Mouse (Mus musculus): ENCODE data around the gene Arhgap15.

Gene Arhgap15

DNA sequence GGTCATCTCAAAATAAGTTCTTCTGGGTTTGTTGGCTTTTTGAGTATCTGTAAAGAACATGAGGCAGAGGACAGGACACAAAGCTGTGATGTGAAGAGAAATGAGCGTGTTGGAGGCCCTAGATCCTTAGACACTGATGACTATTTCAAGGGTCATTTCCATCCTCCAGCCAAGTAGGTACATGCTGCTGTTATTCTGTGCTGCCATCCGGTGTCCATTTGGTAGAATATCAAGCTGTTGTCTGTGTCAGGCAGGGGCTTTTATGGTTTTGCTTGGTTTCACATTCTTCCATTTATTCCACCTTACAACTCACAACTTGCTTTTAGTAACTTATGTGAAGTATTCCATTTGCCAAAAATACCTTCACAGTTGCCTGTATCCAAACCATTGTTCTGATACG lies 102.6 kb downstream of the Arhgap15 start:
- CTCF ChIA-PET, result interaction anchor here in 3 of 4 experiments (0.6 to 1.4 kb wide), 9 partner anchors 51 to 1108 kb away, joined by 3 to 14 read pairs (median 4); no protein-coding TSS in a partner anchor
- POLR2A ChIA-PET, result interaction anchor here in 2 of 4 experiments (0.6 to 0.8 kb wide), 2 partner anchors 948 to 1589 kb away, joined by 6 read pairs; no protein-coding TSS in a partner anchor

DNA sequence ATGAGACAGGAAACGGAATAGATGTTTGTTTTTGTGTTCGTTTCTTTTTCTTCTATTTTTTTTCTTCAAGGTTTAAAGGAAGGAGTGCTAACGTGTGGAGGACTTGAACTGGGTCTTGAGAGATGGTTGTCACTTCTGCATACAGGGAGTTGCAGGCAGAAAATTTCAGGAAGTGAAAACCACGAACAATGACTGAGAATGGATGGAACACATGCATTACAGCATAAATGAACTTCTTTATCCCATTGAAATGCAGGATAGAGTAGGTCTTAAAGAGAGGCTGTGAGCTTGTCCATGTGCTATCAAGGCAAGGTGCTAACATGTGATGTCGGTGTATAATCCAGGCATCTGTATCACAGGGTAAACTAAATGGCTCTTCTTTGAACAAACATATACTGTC lies 114.1 kb downstream of the Arhgap15 start:
- POLR2A ChIA-PET, result no interaction called here
- CTCF ChIA-PET, result no interaction called here

DNA sequence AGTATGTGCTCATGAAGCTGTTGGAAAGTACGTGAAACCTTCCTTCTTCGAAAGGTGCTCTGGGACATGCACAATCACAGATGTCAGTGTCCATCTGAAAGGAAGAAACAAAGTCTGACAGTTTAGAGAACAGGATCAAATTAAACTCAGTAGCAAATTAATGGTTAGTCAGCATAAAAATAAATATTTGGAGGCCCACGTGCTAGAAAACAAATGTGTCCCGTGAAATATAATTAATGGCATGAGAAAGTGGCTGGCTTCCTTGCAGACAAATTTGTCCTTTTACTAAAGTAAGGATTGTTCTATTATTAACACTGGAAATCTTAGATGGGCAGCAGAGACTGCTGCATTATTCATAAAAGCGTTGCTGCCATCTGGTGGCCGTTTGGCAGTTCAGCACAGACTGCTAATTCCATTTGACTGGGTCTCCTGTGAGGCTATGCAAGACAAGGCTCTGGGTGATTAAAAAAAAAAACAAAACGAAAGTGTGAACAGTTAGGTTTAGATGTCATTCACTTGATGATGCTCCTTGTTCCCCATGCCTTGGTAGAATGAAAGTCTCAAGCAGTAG lies 153.9 kb downstream of the Arhgap15 start:
- CTCF ChIA-PET, result no interaction called here
- POLR2A ChIA-PET, result no interaction called here

DNA sequence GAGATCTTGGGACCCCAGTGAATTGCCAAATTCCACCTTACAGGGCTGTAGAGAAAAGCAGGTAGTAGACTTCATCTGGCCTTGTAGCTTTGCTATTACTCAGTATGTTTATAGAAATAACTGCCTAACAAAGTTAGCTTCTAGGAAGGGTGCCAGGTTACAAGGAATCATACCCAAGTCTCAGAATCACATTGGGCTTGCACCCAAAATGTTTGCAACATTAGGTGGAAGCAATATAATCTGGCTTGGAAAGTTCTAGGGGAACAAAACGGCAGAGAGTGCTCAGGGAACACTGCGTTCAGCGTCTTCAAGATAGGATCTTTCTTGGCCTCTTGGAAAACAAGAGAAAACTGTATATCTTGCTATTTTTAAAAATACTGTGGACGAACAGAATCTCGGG lies 158.9 kb downstream of the Arhgap15 start:
- POLR2A ChIA-PET, result no interaction called here
- CTCF ChIA-PET, result no interaction called here

DNA sequence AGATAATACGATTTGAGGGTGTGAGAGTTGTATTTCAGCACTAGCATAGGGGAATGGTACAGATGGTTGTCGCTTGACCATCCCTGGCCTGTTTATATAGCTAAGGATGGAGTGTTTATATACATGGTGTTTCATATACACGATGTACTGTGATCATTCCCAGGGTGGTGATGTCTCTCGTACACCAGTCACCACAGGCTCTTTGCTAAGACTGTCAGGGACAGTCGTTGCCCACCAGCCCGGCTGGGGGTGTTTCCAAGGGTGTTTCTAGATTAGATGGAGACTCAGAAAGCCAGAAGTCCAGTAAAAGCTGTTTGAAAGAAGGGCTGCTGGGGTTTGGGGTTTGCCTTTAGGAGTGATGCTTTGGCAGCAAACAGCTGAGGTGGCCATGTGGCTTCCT lies 165.5 kb downstream of the Arhgap15 start:
- CTCF ChIA-PET, result no interaction called here
- POLR2A ChIA-PET, result interaction anchor here in 1 of 4 experiments (0.6 kb wide), 1 partner anchor 92 kb away, joined by 4 read pairs; no protein-coding TSS in a partner anchor

DNA sequence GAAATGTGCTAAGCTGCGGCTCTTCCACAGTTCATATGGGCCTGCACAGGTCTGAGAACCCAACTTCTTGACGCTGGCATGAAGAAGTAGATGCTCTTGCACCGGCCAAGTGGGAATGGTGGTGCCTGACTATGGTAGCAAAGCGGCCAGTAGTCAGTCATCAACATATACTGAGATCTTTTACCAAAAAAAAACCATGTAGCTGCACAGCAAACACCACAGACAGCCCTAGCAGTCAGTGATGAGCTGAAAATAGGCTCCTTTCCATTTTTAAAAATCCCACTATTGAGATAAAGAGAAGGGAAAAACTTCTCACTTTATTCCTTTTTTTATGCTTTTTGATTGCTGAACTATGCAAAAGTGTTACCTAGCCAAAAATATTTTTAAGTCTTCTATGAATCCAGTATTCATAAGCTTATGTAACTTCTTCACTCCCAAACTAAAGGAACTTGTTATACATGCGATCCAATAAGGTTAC lies 175.3 kb downstream of the Arhgap15 start:
- POLR2A ChIA-PET, result interaction anchor here in 1 of 4 experiments (1.2 kb wide), 1 partner anchor 8 kb away, joined by 3 read pairs; no protein-coding TSS in a partner anchor
- CTCF ChIA-PET, result no interaction called here

DNA sequence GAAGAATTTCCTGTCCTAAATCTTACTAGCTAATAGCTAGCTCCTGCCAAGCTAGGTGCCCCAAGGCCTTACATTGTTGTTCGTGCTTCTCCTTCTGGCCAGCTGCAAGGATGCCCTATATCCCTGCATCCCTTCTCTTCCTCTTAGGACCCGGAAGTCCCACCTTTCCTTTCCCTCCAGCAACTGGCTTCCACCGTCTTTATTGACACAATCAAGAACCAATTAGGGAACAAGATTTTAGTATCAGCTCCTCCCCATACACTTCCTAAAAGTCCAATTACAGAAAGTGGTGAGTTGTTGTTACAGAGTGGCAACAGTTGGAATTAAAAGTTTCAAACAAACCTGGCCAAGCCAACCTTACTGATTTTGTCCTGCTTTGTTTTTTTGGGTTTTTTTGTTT lies 183.1 kb downstream of the Arhgap15 start:
- ChIA-PET POLR2A (interaction anchor here in 2 of 4 experiments (0.8 to 1.4 kb wide), 3 partner anchors 8 to 384 kb away, joined by 3 to 4 read pairs (median 3); no protein-coding TSS in a partner anchor), CTCF (interaction anchor here in 1 of 4 experiments (0.7 kb wide), 1 partner anchor 255 kb away, joined by 3 read pairs; no protein-coding TSS in a partner anchor)

DNA sequence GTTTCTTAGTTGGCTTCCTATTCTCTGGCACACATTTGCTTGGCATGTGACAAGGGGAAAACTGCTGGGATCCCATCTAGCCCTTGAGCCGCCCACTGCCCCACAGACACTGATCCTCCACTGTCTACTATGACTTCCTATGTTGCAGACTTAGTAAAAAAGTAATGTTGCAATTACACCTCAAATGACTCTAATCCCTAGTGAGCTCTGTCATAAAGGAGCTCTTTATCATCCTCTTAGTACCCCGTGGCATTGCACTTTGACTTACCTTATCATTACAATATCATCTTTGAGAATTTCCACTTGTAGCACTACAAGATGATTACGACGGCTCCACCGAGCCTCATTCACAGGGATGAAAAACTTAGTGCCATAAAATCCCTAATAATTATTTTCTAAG lies 190.6 kb downstream of the Arhgap15 start:
- POLR2A ChIA-PET, result no interaction called here
- CTCF ChIA-PET, result no interaction called here

DNA sequence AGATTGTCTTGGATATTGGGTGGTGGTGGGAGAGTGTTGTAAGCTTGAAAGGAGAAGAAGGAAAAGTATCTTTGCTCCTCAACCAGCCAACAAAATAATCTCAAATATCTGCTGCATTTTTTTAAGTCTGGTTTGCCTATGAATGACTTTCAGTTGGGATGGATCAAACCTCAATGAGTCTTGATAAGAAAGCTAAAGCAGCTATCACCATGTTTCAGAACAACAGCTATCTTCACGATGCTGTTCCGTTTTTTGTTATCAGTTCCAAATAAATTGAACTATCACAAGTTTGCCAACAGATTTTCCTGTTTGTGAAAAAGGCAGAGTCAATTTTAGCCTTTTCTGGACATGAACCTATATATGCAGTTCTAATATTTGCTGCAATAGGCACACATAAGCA lies 197.1 kb downstream of the Arhgap15 start:
- CTCF ChIA-PET, result no interaction called here
- POLR2A ChIA-PET, result interaction anchor here in 1 of 4 experiments (0.6 kb wide), 1 partner anchor 202 kb away, joined by 3 read pairs; no protein-coding TSS in a partner anchor

DNA sequence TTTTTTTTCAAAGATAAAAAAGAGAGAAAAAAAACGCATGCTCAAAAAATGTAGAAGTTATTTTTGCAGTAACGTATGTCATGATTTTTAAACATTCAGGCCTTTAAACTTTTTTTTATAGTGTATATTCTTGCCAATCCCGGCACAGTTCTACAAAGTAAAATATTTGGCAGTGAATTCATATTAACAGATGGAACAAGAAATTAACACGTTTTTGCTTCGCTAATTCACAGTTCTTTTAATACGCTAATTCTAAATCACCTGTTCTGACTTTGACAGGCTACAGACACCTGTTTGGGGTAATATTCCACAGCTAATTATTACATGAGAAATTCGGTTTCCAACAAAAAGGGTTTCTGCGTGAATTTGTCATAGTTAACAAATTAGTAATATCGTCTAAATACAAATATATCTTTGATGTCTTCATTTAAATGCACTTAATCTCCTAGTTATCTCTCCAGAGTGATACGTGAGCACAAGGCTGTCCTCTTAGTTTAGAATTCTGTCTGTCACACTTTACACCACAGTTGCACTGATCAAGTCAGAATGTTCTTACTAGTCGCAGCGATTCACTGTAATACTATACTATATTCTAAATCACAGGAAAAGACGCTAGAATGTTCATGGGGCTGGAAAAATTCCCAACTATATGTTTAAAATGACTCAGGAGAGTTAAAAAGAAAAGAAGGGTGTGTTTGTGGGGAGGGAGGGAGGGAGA lies 201.3 kb downstream of the Arhgap15 start:
- POLR2A ChIA-PET, result no interaction called here
- CTCF ChIA-PET, result no interaction called here

DNA sequence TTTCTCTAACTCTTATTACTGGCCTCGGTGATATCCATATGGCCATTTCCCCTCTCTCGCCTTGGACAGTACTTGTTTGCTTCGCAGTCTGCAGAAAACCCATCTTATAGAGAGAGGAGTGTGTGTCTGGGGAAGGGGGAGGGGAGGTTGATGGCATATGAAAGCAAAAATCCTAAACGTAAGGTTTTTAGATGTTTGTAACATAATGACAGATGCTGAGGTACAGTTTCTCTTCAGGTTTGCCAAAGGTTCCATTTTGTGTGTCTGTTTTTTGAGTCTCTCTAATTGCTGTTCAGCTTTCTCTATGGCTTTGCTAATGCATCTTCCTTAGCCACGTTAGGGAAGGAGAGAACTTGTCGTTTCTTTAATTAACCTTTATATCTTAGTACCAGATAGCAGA lies 202.1 kb downstream of the Arhgap15 start:
- CTCF ChIA-PET, result no interaction called here
- POLR2A ChIA-PET, result no interaction called here

DNA sequence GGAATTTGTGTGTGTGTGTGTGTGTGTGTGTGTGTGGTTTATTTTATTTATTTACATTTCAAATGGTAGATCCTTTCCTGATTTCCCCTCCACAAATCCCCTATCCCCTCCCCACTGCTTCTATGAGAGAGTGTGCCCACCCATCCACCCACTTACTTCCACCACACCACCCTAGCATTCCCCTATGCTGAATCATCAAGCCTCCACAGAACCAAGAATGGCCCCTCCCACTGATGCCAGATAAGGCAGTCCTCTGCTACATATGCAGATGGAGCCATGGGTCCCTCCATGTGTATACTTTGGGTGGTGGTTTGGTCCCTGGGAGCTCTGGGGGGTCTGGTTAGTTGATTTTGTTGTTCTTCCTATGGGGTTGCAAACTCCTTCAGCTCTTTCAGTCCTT lies 210.6 kb downstream of the Arhgap15 start:
- ChIA-PET CTCF (no interaction called here), POLR2A (no interaction called here)

DNA sequence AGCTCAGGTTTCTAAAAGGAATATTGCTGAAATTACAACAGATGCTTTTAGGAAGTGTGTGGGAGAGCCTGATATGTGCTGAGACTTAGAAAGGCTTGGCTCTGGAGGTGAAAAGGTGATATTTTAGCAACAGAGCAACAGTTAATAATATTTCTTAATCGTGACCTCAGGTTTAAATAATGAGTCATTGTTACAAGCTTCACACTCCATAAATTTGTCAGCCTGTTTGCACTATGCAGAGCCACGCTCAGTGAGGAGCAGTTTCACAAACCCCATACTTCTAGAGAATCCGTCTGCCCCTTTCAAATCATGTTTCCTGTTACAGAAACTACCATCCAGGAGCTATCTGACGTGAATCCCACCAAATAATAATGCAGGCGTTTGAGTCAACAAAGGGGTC lies 213.8 kb downstream of the Arhgap15 start:
- ChIA-PET POLR2A (no interaction called here), CTCF (interaction anchor here in 1 of 4 experiments (0.6 kb wide), 1 partner anchor 484 kb away, joined by 3 read pairs; no protein-coding TSS in a partner anchor)

DNA sequence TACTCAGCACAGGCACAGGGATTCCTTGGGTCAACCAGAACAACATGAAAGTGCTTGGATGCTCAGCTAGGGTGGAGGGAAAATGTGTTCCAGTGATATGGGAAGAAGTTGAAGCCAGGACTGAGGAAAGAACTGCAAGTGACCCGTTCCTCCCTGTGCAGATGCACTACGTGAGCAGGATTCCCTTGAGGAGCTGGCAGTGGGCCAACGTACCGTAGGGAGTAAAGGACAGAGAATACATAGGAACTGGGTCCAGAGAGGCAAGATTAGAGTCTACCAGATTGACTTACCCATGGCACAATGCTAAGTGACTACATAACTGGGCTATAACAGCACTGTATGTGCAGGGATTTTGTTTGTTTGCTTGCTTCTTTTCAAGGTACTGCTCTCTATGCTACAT lies 220.0 kb downstream of the Arhgap15 start:
- ChIA-PET CTCF (no interaction called here), POLR2A (interaction anchor here in 1 of 4 experiments (0.6 kb wide), 1 partner anchor 337 kb away, joined by 3 read pairs; no protein-coding TSS in a partner anchor)

DNA sequence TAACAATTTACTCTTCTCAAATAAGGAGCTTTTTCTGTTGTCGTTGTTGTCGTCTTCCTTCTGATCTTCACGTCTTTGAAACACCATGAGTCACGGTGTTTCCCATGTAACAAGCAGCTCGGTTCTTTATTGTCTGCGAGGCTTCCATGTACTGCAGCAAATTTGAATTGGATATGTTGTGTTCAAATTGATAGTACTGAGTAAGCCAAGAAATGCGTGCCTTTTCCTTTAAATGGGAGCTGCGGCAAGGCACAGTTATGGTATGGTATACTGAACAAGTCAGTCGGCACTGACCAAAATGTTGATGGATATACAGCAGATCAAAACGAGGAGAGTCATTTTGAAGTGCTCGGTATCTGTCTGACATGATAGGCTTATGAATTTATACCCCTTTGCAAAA lies 229.1 kb downstream of the Arhgap15 start:
- ChIA-PET CTCF (no interaction called here), POLR2A (interaction anchor here in 1 of 4 experiments (0.7 kb wide), 1 partner anchor 284 kb away, joined by 3 read pairs; no protein-coding TSS in a partner anchor)

DNA sequence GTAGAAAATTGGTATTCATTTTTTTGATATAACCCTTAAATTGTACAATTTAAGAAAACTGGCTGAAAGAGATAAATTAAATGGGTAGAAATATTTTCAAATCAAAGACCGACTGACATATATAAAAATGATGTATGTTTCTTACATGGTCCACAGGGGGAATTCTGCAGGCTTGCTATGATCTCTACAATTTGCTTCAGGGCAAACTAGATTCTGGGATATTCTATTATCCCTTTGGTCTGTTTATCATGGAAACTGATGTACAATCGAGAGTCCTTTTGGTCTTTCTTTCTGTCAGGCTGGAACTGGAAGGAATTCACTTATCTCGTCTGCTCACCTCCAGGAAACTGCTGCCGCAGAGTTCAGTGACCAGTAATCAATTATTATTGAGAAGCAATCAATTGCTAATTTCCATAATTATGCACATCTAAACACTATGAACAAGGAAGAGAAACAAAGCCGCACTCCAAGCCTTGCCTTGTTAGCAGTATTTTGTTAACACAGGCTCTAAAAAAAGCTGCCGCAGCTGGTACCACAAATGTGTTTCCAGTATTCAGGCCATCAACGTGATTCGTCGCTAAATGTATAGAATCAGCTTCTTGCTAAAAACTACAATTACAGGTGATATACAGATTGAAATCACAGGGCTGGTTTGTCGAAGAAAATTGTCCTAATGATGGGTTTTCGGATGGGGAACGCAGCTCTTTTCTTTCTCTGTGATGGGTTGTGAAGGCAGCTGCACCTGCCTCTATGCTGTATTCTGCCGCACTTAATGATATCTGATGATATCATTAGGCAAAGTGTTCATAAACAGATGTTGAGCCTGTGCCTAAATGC lies 229.8 kb downstream of the Arhgap15 start:
- ChIA-PET CTCF (no interaction called here), POLR2A (interaction anchor here in 2 of 4 experiments (0.6 to 0.7 kb wide), 2 partner anchors 283 to 1334 kb away, joined by 3 read pairs; no protein-coding TSS in a partner anchor)

DNA sequence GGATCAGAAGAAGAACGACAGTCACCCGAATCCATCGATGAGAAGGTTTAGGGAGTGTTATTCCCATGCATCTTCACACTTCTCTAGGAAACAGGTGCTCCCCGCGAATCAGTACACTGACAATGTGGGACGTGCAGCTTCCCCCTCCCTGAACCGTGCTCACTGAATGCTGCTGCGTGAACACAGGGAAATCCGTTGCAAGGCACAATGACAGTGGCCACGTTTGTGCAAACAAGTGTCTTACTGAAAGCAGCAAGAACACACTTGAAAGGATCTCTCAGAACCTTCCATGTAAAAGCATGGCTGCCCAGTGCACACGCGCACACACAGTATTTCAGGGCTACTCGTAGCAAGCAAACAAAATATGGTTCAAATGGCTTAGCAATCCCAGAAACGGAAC lies 237.4 kb downstream of the Arhgap15 start:
- ChIA-PET CTCF (no interaction called here), POLR2A (no interaction called here)

DNA sequence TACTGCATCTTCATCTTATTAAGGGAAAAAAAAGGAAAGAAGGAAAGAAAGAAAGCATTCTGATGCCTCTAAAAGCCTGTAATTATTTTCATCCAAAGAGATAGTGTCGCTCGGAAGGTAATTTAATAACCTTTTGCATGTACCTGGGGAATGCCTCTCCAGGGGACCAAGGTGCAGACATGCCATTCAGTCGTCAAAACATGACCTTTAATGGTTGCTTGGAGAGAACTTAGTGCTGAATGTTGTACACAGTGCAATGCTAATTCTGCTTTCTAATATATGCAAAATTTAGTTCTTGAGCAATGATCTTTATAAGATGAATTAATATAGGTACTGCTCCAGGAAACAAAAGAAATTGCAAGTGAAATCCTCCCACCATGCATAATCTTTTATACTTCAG lies 239.3 kb downstream of the Arhgap15 start:
- CTCF ChIA-PET, result no interaction called here
- POLR2A ChIA-PET, result no interaction called here

DNA sequence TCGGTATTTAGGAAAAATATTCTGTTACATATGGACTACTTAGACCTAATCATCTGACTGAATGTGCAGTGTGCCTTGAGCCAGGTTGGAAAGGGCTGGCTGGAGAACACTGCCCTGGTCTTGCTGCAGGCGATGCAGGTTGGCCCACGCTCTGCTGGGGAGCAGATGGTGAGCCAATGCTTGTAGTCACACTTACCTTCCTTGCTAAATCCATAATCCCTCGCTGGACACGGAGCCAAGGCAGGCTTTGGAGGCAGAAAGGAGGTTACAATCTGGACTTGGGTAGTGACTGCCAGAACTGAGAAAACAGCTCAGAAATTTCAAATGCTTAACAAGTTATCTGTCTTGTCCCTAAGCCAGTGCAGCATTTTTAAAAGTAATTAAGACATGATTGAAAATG lies 241.2 kb downstream of the Arhgap15 start:
- ChIA-PET POLR2A (no interaction called here), CTCF (no interaction called here)

DNA sequence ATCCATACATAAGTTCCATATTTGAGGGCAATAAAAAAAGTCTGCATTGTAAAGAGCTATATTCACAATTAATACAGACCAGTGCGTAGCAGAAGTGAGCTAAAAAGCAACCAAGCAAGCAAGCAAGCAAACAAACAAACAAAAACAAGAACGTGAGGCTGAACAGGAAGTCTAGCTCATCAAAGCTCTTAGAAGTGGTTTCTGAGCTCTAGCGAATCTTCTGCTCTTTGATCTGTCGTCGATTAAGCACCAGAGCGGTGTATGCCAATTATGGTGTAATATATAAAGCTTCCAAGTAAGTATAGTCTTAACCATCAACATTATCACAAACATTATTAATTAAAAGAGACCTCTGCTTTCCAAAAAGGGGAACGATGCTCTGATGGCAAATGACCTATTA lies 243.9 kb downstream of the Arhgap15 start:
- CTCF ChIA-PET, result no interaction called here
- POLR2A ChIA-PET, result no interaction called here

All from embryonic stem cell, embryonic (primary cell).